Mouse (Mus musculus): Measurements from ENCODE around the gene Fam160a1.

Gene Fam160a1

DNA sequence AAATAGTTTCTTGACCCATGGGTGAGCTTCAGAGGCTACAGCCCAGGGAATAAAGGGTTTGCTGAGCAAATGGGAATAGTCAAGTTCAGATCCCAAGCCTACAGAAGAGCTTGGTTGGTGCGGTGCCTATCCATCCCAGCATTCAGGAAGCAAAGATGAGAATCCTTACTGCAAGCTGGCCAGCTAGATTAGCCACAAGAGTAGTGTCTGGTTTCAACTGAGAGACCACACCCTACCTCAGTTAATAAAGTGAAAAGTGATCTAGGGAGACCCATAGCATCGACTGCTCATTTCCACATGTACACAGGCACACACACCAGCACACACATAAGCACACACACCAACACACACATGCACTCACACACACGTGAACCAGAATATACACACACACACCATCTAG, 75.3 kb downstream of the Fam160a1 start:
- DNase-seq, result no peak

- no peak for DNase-seq
Observed at GRCm38 (mm10) chr3:85738591-85738990, 78.5 kb downstream of the Fam160a1 start.

DNA sequence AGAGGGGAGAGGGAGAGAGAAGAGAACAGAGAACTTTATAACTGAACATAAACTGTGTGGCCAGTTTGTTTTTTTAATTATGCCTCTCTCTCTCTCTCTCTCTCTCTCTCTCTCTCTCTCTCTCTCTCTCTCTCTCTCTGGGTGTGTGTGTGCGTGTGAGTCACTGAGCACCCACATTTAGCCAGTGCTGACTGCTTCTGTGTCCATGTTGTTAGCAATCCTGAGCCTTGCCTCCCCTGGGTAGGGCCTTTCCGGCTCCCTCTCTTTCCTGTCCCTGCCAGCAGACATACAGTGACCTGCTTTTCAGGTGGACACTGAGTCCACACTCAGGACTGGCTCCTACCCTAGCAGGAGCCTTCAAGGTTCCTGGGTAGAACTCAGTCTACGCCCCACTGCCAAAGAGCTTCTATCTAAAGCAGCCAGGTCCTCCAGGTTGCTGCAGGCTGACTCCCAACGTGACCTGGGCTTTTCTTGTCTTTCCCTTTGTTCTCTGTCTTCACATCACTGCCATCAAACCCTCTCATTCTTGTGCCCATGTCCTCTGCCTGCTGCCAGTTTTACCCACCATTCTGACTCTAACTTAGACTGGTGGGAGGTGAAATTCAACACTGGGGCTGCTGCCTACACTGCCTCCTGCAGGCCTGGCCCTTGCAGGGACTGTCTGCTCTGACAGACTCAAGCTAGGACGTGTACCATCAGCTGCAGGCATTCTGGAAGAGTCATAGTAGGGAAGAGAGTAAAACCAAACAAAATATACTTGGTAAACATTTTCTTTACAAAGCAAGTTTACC, 83.0 kb downstream of the Fam160a1 start:
- no peak for DNase-seq

DNA sequence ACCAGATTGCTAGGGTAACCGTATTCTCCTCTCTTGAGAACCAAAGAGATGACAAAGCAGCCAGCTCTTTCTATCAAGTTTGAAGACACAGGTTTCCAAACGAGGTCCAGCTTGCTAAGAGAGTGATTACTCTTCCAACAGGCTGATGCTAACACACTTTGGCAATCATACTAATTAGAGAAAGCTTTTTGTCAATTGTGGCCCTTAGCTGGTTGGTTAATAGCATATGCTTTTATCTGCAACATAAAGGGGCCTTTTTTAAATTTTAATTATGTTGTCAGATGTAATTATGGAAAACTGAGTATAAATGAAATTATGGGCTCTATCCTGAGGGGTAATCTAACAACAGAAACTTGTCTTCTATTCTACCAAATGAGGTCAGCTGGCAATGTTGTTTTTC, 89.9 kb downstream of the Fam160a1 start:
- no peak for DNase-seq

DNA sequence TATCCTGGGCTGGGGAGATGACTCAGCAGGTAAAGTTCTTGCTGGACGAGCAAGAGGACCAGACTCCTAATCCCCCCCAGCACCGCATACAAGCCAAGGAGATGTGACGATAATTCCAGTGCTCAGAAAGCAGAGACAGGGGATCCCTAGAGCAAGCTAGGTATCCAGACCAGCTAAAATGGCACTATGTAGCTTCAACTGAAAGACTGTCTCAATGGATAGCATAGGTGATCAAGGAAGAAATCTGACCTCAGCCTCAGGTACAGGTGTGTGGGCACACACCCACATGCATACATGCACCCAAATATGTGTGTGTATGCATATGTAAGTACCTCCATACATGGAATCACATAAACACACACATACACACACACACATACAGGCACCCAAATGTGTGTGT, 91.1 kb downstream of the Fam160a1 start:
- DNase-seq, result no peak

- no peak for DNase-seq
Observed at GRCm38 (mm10) chr3:85725110-85725509, 92.0 kb downstream of the Fam160a1 start.

- DNase-seq, result no peak
Observed at GRCm38 (mm10) chr3:85722581-85722980, 94.5 kb downstream of the Fam160a1 start.

- DNase-seq, result no peak
Observed at GRCm38 (mm10) chr3:85715764-85716297, 101.3 kb downstream of the Fam160a1 start.

DNA sequence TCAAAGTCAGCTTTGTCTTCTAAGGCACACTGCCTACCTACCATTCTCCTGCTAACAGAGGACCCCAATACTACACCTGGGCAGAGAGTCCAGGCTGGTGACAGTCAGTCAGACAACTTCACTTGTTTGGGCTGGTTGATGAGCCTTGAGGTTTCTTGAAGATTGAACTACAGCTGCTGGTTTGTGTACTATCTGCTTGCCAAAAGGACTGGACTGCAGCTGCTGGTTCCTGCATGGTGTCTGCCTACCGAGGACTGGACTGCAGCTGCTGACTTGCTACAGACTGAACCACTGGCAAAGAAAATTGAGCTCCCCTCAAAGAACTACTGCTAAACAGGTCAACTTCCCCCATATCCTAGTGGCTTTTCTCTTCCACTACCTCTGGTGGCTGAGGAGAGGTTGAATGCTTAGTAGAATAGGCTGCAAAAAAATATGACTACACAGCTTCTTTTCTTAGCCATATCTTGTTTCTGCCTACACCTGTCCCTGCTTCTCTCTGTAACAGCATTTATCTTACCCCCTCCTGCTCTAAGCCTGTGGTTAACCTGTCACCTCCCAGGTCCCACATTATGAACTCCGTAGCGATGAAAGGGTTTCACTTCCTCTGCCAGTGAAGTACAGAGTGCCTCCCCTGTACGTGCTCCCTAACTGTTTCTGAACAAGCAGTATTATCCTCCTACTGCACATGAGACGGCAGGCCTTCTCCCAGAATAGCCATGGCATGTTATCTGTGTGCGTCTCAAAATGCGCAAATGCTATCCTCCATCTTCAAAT, 103.0 kb downstream of the Fam160a1 start:
- no peak for DNase-seq

GRCm38 (mm10) chr3:85710695-85711094, 106.4 kb downstream of the Fam160a1 start:
- no peak for DNase-seq

GRCm38 (mm10) chr3:85707421-85707820, 109.7 kb downstream of the Fam160a1 start:
- DNase-seq, result peak; percentile 20

- DNase-seq, result no peak
Observed at GRCm38 (mm10) chr3:85703141-85703882, 113.8 kb downstream of the Fam160a1 start.

DNA sequence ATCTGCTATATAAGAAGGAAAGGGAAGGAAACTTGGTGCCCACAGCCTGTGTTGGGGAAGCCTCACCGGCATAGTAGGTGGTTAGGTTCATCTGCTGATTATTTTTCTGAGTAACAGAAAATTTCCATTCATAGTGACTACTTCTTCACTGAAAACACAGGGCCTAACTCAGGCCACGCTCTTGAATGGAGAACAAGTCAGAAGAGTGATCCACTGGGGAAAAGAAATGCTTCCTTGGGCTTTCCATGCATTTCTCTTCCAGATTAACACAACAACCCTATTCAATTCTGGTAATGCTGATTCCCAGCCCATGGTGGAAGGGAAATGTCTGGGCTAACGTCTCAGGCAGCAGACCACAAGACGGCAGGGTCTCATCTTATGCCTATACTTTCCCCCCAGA, 118.6 kb downstream of the Fam160a1 start:
- no peak for DNase-seq

DNA sequence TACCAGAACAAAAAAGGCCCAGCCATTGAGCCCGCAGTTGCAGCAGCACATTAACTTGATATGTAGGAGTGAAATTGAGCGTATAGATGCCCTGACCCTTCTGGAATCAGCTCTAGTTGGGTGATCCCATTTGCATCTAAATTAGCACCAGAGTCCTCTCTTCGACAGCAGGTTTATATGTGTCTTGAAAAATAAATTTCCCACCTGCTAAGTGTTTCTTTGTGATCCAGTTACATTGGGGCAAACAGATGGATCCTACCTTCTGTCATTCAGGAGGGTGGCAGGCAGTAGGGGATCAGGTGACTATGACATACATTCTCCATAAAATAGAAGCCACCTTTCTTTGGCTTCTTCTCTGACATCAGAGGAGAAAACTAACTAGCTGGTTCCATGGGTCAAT, 122.0 kb downstream of the Fam160a1 start:
- no peak for DNase-seq

DNA sequence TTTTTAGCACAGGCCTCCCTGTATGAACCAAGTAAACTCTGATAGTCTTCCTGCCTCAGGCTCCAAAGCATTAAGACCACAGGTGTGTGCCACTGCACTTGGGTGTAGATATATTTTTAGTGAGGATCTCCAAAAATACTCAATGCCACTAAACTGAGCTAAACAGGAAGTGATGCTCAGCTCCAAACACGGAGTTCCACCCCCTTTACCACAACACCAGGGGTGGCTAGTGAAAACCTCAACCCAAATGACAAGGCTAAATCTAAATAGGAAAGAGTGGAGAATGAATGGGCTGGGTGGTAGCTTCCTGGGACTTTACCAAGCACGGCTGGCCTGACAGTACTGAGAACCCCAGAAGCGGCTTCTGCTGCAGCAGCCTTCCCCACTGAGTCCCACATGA, 124.1 kb downstream of the Fam160a1 start:
- DNase-seq, result no peak

GRCm38 (mm10) chr3:85691134-85691533, 126.0 kb downstream of the Fam160a1 start:
- no peak for DNase-seq

DNA sequence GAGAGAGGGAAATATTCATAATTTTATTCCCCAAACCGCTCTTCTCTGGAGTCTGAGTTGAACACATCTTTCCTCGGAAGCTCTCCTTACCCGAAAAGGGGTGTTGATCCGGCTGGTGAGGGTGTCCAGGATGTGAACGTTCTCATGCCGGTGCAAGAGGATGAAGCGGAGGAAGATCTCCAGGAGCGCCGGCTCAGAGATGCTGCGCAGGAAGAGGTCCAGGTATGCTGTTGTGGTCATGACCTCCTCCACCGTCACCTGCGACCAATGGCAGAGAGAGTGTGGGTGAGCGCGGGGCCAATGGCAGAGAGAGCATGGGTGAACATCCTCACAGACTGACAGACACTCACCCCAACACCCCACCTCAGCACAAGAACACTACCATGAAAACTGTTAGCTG, 128.8 kb downstream of the Fam160a1 start:
- no peak for DNase-seq

GRCm38 (mm10) chr3:85685271-85685670, 131.8 kb downstream of the Fam160a1 start:
- DNase-seq, result no peak

GRCm38 (mm10) chr3:85683618-85684017, 133.5 kb downstream of the Fam160a1 start:
- DNase-seq, result no peak

- DNase-seq, result no peak
Observed at GRCm38 (mm10) chr3:85681136-85681535, 136.0 kb downstream of the Fam160a1 start.

- no peak for DNase-seq
Observed at GRCm38 (mm10) chr3:85679960-85680359, 137.1 kb downstream of the Fam160a1 start.

DNA sequence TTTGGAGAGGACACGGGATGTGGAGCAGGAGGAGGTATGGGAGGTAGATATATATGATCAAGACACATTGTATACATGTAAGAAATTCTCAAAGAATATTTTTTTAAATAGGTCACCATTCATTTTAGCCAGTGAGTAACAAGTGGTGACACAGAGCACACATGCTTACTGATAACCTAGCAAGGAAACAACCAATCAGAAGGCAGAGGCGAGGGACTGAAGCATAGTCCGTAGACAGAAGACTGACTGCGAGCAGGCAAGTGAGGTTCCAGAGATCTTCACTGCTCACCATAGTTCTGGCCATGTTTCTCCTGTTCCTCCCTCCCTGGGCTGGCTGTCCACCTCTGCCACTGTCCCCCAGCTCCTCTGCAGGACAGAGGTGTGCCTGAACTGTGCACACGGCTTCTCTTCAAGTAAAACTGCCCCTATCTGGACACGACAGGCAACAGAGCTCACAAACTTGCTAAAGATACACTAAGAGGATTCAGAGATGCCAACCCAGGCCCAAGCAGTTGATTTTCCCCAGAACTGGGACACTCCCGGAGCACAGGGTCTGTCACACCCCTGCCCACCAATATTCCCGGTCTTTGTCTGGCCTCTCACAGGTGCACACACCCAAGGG, 137.7 kb downstream of the Fam160a1 start:
- no peak for DNase-seq

DNA sequence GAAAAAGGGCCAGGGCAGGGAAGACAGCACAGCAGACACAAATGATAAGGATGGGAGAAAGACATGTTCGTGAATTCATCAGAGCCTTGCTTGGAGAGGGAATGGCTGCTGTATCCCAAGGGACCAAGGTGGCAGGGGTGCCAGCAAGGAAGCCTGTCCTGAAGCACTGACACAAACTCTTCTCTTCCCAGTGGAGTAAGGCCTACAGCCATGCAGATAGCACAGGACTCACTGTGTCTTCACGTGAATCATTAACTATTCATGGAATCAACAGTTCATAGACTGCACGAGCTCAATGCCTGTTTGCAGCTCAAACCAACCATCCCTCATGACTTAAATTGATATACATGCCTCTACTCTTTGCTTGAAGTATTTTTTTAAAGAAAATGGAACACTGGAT, 139.1 kb downstream of the Fam160a1 start:
- no peak for DNase-seq
